Mouse (Mus musculus) lung, embryonic 16.5 days (tissue): ENCODE results near the gene Scnn1a. TPM values are rescaled to one million over a fixed set of nuclear protein-coding genes. Genes with fewer than 3 reads are reported as not detected.

Experiments used
- ATAC-seq: fragments of 200-750 bp; cut with Nextera tagmentation; 2 replicates; pipeline ENCODE4 v1.8.0; 2017; ENCODE audit warnings: low read depth, mild to moderate bottlenecking, moderate library complexity
- H3K27ac ChIP-seq: fragments of 300-500 bp; sonication (generic); 2 replicates; pipeline ENCODE4 v1.5.1; 2014; ENCODE audit warnings: mild to moderate bottlenecking, control low read depth, low read length
- H3K27me3 ChIP-seq: fragments of 300-500 bp; sonication (generic); 2 replicates; pipeline ENCODE4 v1.6.1; 2014; ENCODE audit warnings: low read depth, low read length, mixed read lengths; ENCODE audit not compliant: control insufficient read depth, insufficient read depth
- H3K36me3 ChIP-seq: fragments of 300-500 bp; sonication (generic); 2 replicates; pipeline ENCODE4 v1.6.1; 2014; ENCODE audit warnings: low read length; ENCODE audit not compliant: control insufficient read depth, insufficient read depth
- H3K4me1 ChIP-seq: fragments of 300-500 bp; sonication (generic); replicated peaks from 2 replicates; pipeline ENCODE4 v1.6.1; 2014; ENCODE audit warnings: low read length, mixed read lengths; ENCODE audit not compliant: control insufficient read depth, insufficient read depth
- H3K4me2 ChIP-seq: fragments of 300-500 bp; sonication (generic); 2 replicates; pipeline ENCODE4 v1.6.1; 2014; ENCODE audit warnings: low read depth, low read length, control low read depth
- H3K4me3 ChIP-seq: fragments of 300-500 bp; sonication (generic); 2 replicates; pipeline ENCODE4 v1.5.1; 2014; ENCODE audit warnings: mild to moderate bottlenecking, low read length, control low read depth
- H3K9ac ChIP-seq: fragments of 300-500 bp; sonication (generic); 2 replicates; pipeline ENCODE4 v1.6.1; 2014; ENCODE audit warnings: low read length, control low read depth
- H3K9me3 ChIP-seq: fragments of 300-500 bp; sonication (generic); 2 replicates; pipeline ENCODE4 v1.6.1; 2016; ENCODE audit warnings: low read length; ENCODE audit not compliant: control insufficient read depth
- WGBS: fragments of 180-500 bp; shearing (Covaris S2); extraction: QIAGEN DNeasy Blood & Tissue Kit; methylation state at CpG from one replicate; pipeline ENCODE4 v1.1.7; 2014; 5-methylcytosine and 5-hydroxymethylcytosine counted together
- polyA plus RNA-seq: library from polyadenylated mRNA; unstranded; fragments of >200 nt; fragmentation: Nextera tagmentation; extraction: Ambion mirVana; gene quantifications from 2 replicates; pipeline ENCODE4 v1.2.1, GENCODE M21; 2015

The Scnn1a gene
- polyA plus RNA-seq, 1 experiment from 2014 or later: 9.1 TPM

DNA sequence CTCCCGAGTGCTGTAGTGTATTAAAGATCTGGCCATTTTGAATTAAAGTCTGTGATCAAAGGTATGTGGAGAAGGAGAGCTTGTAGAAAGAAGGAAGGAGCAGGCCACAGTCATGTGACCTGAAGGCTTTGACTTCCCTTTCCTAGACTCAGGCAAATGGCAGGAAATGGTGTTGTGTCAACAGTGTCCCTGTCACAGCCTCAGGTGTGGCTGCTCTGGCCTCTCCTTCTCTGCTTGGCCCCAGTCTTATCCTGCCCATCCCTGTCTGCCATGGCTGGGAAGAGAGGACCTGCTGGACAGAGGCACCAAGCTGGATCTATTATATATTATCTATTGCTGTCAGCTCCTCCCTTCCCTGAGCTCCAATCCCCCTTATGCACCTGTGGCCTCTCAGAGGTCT lies 25.2 kb downstream of the Scnn1a start:
- ATAC-seq: no peak
- Histone ChIP-seq H3K9me3 (no peaks in the 10 kb centered on the region), H3K27ac (no peak overlapping the region), H3K4me1 (peaks cover 34% of the 10 kb centered on the region), H3K9ac (no peak overlapping the region), H3K4me3 (no peak overlapping the region), H3K27me3 (no peaks in the 10 kb centered on the region), H3K4me2 (no peak overlapping the region), H3K36me3 (no peaks in the 10 kb centered on the region)
- WGBS: 63% methylated on average over 1 of the region's 1 CpGs

DNA sequence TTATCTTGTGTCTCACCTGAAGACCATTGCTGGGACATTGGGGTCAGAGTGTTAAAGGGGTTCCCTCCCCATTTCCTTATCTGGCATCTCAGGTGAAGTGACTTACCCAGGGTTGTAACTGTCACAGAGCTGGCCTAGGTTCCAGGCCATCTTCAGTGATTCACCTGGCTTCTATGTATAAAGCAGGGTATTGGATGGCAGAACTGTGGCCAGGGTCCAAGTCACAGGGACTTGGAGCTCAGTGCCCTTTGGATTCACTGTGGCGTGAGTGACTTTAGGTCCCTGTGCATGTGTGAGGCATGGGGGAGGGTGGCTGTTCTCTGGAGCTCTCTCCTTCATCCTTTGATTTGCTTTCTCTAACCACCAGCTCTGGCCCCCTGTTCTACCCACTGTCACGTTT lies 25.6 kb downstream of the Scnn1a start:
- H3K4me3 ChIP-seq: no peak overlapping the region
- ATAC-seq: no peak
- no peaks in the 10 kb centered on the region for H3K27me3 ChIP-seq
- no peak overlapping the region for H3K27ac ChIP-seq
- peaks cover 37% of the 10 kb centered on the region for H3K4me1 ChIP-seq
- H3K9ac ChIP-seq: no peak overlapping the region
- WGBS: 65% methylated on average over 2 of the region's 2 CpGs
- H3K4me2 ChIP-seq: no peak overlapping the region
- no peaks in the 10 kb centered on the region for H3K9me3 ChIP-seq
- no peaks in the 10 kb centered on the region for H3K36me3 ChIP-seq

DNA sequence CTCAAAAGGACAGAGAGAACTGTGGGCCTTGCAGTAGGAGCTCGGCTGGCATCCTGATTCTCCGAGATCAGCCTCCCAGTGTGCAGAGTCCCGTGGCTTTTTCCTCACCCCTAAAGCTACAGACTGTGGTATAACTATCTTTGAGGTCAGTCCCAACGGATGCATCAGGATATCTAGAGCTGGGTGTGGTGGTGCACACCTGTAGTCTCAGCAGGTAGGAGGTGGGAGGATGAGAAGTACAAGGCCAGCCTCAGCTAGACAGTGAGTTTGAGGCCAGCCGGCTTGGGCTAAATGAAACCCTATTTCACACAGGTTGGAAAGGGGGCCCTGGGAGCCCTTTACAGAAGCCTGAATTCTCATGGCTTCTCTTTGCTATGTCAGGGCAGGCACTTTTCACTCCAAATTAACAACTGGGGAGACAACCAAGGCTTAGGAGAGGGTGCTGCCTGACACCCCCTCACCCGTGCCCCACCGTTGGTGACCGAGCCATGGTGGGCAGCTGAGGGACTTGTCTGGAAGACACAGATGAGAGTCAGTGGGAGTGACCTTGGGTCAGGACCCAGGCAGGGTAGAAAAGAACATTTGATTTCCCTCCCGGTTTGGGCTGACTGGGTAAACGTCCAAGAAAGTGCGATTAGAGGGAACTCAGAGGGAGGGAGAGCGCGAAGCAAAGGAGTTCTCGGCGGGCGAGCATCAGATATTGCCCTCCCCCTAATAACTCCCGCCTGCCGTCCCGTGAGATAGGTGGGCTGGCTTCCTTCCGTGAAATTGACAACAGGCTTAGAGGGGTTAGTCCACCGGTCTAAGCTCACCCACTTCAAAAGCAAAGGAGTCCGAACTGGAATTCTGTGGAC lies 28.5 kb downstream of the Scnn1a start, which contains the start of gene Tnfrsf1a:
Tnfrsf1a (plus strand) TSS at position 642 of the 854 bp plus-strand sequence.
- Histone ChIP-seq H3K27me3 (no peaks in the 10 kb centered on the region), H3K9ac (peak within 1 kb of the TSS; percentile 80), H3K4me3 (peak within 1 kb of the TSS; percentile 79), H3K4me1 (peaks cover 54% of the 10 kb centered on the region), H3K36me3 (no peaks in the 10 kb centered on the region), H3K27ac (peak within 1 kb of the TSS; percentile 96), H3K4me2 (peak within 1 kb of the TSS; percentile 85), H3K9me3 (no peaks in the 10 kb centered on the region)
- ATAC-seq: peak; percentile 55
- WGBS: 8% methylated on average over 22 of the region's 22 CpGs

DNA sequence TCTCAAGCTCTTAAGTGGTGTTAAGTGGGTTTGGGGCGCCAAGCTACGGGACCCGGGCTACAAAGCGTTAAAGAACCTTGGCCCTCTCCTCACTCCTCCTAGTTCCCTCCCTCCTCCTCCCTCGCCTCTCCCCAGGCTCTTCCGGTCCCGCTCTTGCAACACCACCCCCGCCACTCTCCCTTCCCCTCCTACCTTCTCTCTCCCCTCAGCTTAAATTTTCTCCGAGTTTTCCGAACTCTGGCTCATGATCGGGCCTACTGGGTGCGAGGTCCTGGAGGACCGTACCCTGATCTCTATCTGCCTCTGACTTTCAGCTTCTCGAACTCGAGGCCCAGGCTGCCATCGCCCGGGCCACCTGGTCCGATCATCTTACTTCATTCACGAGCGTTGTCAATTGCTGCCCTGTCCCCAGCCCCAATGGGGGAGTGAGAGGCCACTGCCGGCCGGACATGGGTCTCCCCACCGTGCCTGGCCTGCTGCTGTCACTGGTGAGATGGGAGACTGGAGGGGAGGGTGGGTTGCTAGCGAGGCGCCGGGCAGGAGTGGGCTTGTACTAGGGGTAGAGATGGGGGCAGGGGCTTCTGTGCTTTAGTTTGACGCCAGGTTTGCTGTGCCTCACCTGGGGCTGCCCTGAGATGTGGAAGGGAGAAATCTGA lies 29.2 kb downstream of the Scnn1a start:
- peak overlapping the region; percentile 85 for H3K4me2 ChIP-seq
- H3K4me1 ChIP-seq: peaks cover 57% of the 10 kb centered on the region
- no peaks in the 10 kb centered on the region for H3K36me3 ChIP-seq
- WGBS: 0% methylated on average over 27 of the region's 27 CpGs
- peak overlapping the region; percentile 80 for H3K9ac ChIP-seq
- H3K9me3 ChIP-seq: no peaks in the 10 kb centered on the region
- H3K27me3 ChIP-seq: no peaks in the 10 kb centered on the region
- peak overlapping the region; percentile 79 for H3K4me3 ChIP-seq
- H3K27ac ChIP-seq: peak overlapping the region; percentile 96
- peak; percentile 92 for ATAC-seq

DNA sequence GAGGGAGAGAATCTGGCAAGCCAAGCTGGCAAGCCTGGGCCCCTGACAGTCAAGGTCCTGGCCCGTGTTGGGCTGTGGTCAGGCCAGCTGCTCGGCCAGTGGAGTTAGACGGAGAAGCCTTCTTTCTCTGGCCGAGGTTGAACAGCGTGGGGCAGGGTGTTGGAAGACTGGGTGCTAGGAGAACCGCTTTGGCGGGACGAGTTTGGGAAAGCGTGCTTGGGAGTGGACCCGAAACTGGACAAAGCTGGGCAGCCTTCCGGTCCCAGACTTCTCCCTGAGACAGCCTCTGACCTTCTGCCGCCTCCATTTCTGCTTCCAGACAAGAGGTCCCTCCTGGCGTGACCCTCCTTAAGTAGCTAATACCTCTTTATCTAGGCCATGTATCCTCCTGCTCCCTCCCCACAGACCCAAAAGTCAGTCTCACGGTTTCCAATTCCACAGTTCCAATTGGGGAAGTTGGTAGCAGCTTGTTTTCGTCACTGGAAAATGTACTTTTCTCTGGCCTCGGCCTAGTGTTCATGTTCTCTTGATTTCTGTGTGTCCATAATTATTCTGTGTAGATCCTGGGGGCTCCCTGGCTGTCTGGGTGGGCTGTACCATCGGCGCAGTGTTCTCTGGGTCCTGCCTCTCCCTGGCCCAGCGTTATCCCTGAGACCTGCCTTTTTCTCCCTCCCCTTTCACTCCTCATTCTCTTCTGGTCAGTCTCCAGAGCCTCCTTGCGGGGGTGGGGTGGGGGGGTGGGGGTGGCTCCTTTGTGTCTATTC lies 30.0 kb downstream of the Scnn1a start:
- Histone ChIP-seq H3K9ac (peak overlapping the region; percentile 80), H3K27ac (peak overlapping the region; percentile 96), H3K4me1 (peaks cover 59% of the 10 kb centered on the region), H3K4me2 (peak overlapping the region; percentile 85), H3K36me3 (no peaks in the 10 kb centered on the region), H3K27me3 (no peaks in the 10 kb centered on the region), H3K9me3 (no peaks in the 10 kb centered on the region), H3K4me3 (peak overlapping the region; percentile 79)
- peak; percentile 26; the same call in 1 of the 2 replicates for ATAC-seq
- WGBS: 2% methylated on average over 20 of the region's 20 CpGs

- peak overlapping the region; percentile 85 for H3K4me2 ChIP-seq
- peaks cover 62% of the 10 kb centered on the region for H3K4me1 ChIP-seq
- no peaks in the 10 kb centered on the region for H3K9me3 ChIP-seq
- no peaks in the 10 kb centered on the region for H3K27me3 ChIP-seq
- no peaks in the 10 kb centered on the region for H3K36me3 ChIP-seq
- H3K4me3 ChIP-seq: peak overlapping the region; percentile 79
- H3K27ac ChIP-seq: no peak overlapping the region; the same call in 1 of the 2 replicates
- 66% methylated on average over 2 of the region's 2 CpGs for WGBS
- no peak for ATAC-seq
- H3K9ac ChIP-seq: peak overlapping the region; percentile 80
Measured at GRCm38 (mm10) chr6:125350995-125351324, 30.5 kb downstream of the Scnn1a start.

DNA sequence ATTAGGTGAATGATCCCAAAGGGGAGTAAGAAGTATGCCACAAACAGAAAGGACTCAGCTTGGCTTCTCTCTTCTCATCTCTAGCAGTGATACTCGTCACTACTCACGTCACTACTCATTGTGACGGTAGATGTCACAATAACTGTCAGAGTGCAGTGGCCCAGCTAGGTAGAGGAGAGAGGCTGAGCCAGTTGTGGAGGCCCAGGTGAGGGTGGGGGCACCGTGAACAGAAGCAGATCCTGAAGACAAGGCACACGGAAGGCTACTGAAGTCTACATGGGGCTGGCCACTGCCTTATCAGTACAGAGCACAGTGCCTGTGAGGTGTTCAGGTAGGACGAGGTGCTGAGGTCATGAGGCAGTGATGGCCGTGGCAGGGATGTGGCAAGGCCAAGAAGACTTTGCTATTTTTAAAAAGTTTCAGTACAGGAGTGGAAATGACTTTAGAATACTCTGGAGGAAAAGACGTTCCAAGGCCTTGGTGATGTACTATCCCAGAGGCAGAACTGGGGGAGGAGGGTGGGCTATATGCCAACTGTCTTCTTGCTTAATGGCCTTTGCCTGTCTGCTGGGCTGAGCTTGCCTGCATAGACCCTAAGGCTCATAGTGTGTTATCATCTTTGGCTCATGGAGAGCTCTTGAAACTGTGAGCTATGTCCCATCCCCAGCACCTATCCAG lies 31.0 kb downstream of the Scnn1a start:
- ATAC-seq: no peak
- H3K4me3 ChIP-seq: peak overlapping the region; percentile 79
- H3K9me3 ChIP-seq: no peaks in the 10 kb centered on the region
- 40% methylated on average over 8 of the region's 8 CpGs for WGBS
- no peak overlapping the region for H3K27ac ChIP-seq
- H3K4me1 ChIP-seq: peaks cover 67% of the 10 kb centered on the region
- H3K9ac ChIP-seq: peak overlapping the region; percentile 4
- H3K36me3 ChIP-seq: no peaks in the 10 kb centered on the region
- peak overlapping the region; percentile 85 for H3K4me2 ChIP-seq
- H3K27me3 ChIP-seq: no peaks in the 10 kb centered on the region

DNA sequence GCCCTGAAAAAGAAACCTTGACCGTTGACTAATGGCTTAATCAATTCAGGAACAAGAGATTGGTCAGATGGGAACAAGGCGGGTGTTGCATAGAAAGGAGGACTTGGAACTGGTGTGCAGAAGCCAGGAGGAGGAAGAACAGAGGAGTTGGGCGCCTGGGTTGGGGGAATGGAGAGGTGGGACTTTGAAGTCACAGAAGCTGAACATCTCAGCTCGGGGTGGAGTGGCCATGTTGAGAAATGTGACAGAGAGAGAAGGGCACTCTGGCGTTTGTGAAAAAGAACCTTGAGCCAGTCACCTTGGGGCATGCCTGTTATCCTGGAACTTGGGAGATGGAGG lies 31.6 kb downstream of the Scnn1a start:
- peak overlapping the region; percentile 4 for H3K9ac ChIP-seq
- peak overlapping the region; percentile 85 for H3K4me2 ChIP-seq
- peaks cover 67% of the 10 kb centered on the region for H3K4me1 ChIP-seq
- ATAC-seq: no peak
- peak overlapping the region; percentile 45; the same call in 1 of the 2 replicates for H3K27ac ChIP-seq
- no peak overlapping the region for H3K4me3 ChIP-seq
- peaks cover under 1% of the 10 kb centered on the region for H3K36me3 ChIP-seq
- H3K9me3 ChIP-seq: no peaks in the 10 kb centered on the region
- H3K27me3 ChIP-seq: no peaks in the 10 kb centered on the region
- WGBS: 52% methylated on average over 5 of the region's 5 CpGs
